Mouse (Mus musculus) MN1 (cell line): ENCODE results near the gene Gm4141.
"Not testable (repeated sequence)": the region's sequence is repeated elsewhere in the genome, so short reads cannot be mapped to it uniquely, and the experiment has no call there.

Experiments
- DNase-seq: peaks from one replicate; pipeline ENCODE4 v3.0.0-alpha.2; 2016; ENCODE audit warnings: low spot score

Gm4141 gene

GRCm38 (mm10) chr7:20576141-20576540, at the start of gene Gm4141:
TSS of gene Gm4141 (minus strand) at chr7:20576241.
- DNase-seq, result not testable (repeated sequence)

GRCm38 (mm10) chr7:20598921-20599320, 22.9 kb upstream of the Gm4141 start, which contains the start of gene Gm4513:
TSS of gene Gm4513 (minus strand) at chr7:20599021.
- DNase-seq, result not testable (repeated sequence)

GRCm38 (mm10) chr7:20545657-20546056, 30.4 kb downstream of the Gm4141 start, which contains the start of gene Gm5726:
TSS of gene Gm5726 (minus strand) at chr7:20545757.
- not testable (repeated sequence) for DNase-seq

- not testable (repeated sequence) for DNase-seq
Measured at GRCm38 (mm10) chr7:20533537-20533936, 42.5 kb downstream of the Gm4141 start, which contains the start of gene Vmn1r104. TSS of gene Vmn1r104 (plus strand) at chr7:20533837.
